ENCODE assay signal across 8 mouse cellular contexts in genomic region chr15:89076156-89076731, GRCm38 (mm10). TPM values are rescaled to one million over a fixed set of nuclear protein-coding genes. Genes with fewer than 3 reads are reported as not detected.
A peak's percentile ranks its signal among the peaks of the same experiment; 100 is the strongest.
DNase-seq lines count a peak whose midpoint lies in the region; ATAC-seq and TF ChIP-seq lines count a peak whose summit lies in the region.

No protein-coding gene starts in this region.

- peak overlapping the region; percentile 89 for H3K27ac ChIP-seq in kidney, adult 2 months (ENCODE audit: insufficient read depth, low read depth, low read length)
- H3K27ac ChIP-seq in lung, embryonic 14.5 days (ENCODE audit: low read depth), result peak overlapping the region; percentile 88
- no peak overlapping the region; the same call in 1 of the 2 replicates for H3K27ac ChIP-seq in olfactory bulb, adult 2 months (ENCODE audit: insufficient read depth, low read depth, low read length)

- peak overlapping the region; percentile 97 for H3K4me3 ChIP-seq in kidney, adult 2 months (ENCODE audit: insufficient read depth, low read depth, low read length)
- peak overlapping the region; percentile 78 for H3K4me3 ChIP-seq in lung, embryonic 14.5 days (ENCODE audit: low read depth, low read length)
- H3K4me3 ChIP-seq in olfactory bulb, adult 2 months (ENCODE audit: insufficient read depth, low read depth, low read length), result peak overlapping the region; percentile 76

- peak; percentile 86 for DNase-seq in 3134 (ENCODE audit: extremely low read depth, insufficient read length, low spot score)
- DNase-seq in adipocyte (ENCODE audit: low spot score), result peak; percentile 54
- DNase-seq in embryo, embryonic 11 days, result peak; percentile 62
- peak; percentile 35 for DNase-seq in heart, adult 8-10 months (ENCODE audit: low spot score)
- DNase-seq in kidney, adult 2 months, result peak; percentile 63
- DNase-seq in lung, embryonic 14.5 days, result peak; percentile 56
- peak; percentile 67 for DNase-seq in thymus, postnatal 4 days

- H3K4me1 ChIP-seq in kidney, adult 2 months (ENCODE audit: control insufficient read depth, insufficient read depth, low read length), result peaks cover 13% of the 10 kb centered on the region
- H3K4me1 ChIP-seq in lung, embryonic 14.5 days (ENCODE audit: insufficient read depth), result 0 out of 2 replicates have a peak, but pooled peaks cover 5% of the 10 kb centered on the region
- peaks cover 24% of the 10 kb centered on the region for H3K4me1 ChIP-seq in olfactory bulb, adult 2 months (ENCODE audit: control insufficient read depth, insufficient read depth, low read length)

- TF ChIP-seq POLR2A in kidney, adult 2 months (IDR thresholded peaks at IDR 0.05; ENCODE audit: low read depth, low read length), result no peak
- TF ChIP-seq POLR2A in olfactory bulb, adult 2 months (IDR thresholded peaks at IDR 0.05; ENCODE audit: insufficient read depth, low read depth, low read length), result no peak

- no peaks in the 10 kb centered on the region for H3K9me3 ChIP-seq in lung, embryonic 14.5 days (ENCODE audit: low read depth, low read length)

- H3K4me2 ChIP-seq in lung, embryonic 14.5 days, result peak overlapping the region; percentile 73

- H3K36me3 ChIP-seq in kidney, adult 2 months (ENCODE audit: control insufficient read depth, insufficient read depth, low read length), result no peaks in the 10 kb centered on the region
- H3K36me3 ChIP-seq in lung, embryonic 14.5 days (ENCODE audit: insufficient read depth), result peaks cover 15% of the 10 kb centered on the region

- TF ChIP-seq CTCF in kidney, adult 2 months (conservative IDR thresholded peaks at IDR 0.05; ENCODE audit: insufficient read depth, insufficient read length, low read depth, low read length), result no peak
- no peak for TF ChIP-seq CTCF in lung, embryonic 14.5 days (IDR thresholded peaks at IDR 0.05; ENCODE audit: low read depth)
- no peak for TF ChIP-seq CTCF in olfactory bulb, adult 2 months (IDR thresholded peaks at IDR 0.05; ENCODE audit: insufficient read depth, low read depth, low read length)

- WGBS in kidney, adult 2 months, result under 1% methylated on average over 39 of the region's 39 CpGs
- WGBS in lung, embryonic 14.5 days, result under 1% methylated on average over 27 of the region's 39 CpGs
- under 1% methylated on average over 39 of the region's 39 CpGs for WGBS in olfactory bulb, adult 2 months

- H3K27me3 ChIP-seq in kidney, adult 2 months (replicated peaks; ENCODE audit: control insufficient read depth, insufficient read depth, low read length), result no peaks in the 10 kb centered on the region
- no peaks in the 10 kb centered on the region for H3K27me3 ChIP-seq in lung, embryonic 14.5 days (ENCODE audit: insufficient read depth, low read length)

- peak; percentile 62 for ATAC-seq in lung, embryonic 14.5 days (ENCODE audit: insufficient read depth)

- H3K9ac ChIP-seq in lung, embryonic 14.5 days, result peak overlapping the region; percentile 81

RNA-seq across cellular contexts. Expression of gene Trabd, which starts 1.3 kb away (rescaled TPM):
- total RNA-seq in heart, adult 8-10 months (2022), result 10 to 100 TPM; 43.9 to 51.4 (median 45.4) TPM
- polyA plus RNA-seq in kidney, adult 2 months (2012; rRNA removed), result 47.2 and 51.0 TPM in 2 replicates
- polyA plus RNA-seq in lung, embryonic 14.5 days (2014; fragmentation: Nextera tagmentation; extraction: Ambion mirVana), result 48.6 and 51.6 TPM in 2 replicates
- polyA plus RNA-seq in olfactory bulb, adult 2 months (2012; ENCODE audit: insufficient read depth, insufficient read length, low replicate concordance, missing spikeins), result not detected in 2 replicates

RNA-seq across cellular contexts. Expression of gene Selenoo, which starts 12.6 kb away (rescaled TPM):
- 10 to 100 TPM; 15.0 to 16.6 (median 15.8) TPM for total RNA-seq in heart, adult 8-10 months (2022)
- 55.9 and 68.7 TPM in 2 replicates for polyA plus RNA-seq in kidney, adult 2 months (2012; rRNA removed)
- 18.7 and 21.5 TPM in 2 replicates for polyA plus RNA-seq in lung, embryonic 14.5 days (2014; fragmentation: Nextera tagmentation; extraction: Ambion mirVana)
- polyA plus RNA-seq in olfactory bulb, adult 2 months (2012; ENCODE audit: insufficient read depth, insufficient read length, low replicate concordance, missing spikeins), result not detected in 2 replicates

RNA-seq across cellular contexts. Expression of gene Panx2, which starts 16.7 kb away (rescaled TPM):
- total RNA-seq in heart, adult 8-10 months (2022), result 1 to 10 TPM; 1.1 to 2.1 (median 1.7) TPM
- 0.08 and 0.19 TPM in 2 replicates for polyA plus RNA-seq in kidney, adult 2 months (2012; rRNA removed)
- polyA plus RNA-seq in lung, embryonic 14.5 days (2014; fragmentation: Nextera tagmentation; extraction: Ambion mirVana), result 0.22 and 0.34 TPM in 2 replicates
- polyA plus RNA-seq in olfactory bulb, adult 2 months (2012; ENCODE audit: insufficient read depth, insufficient read length, low replicate concordance, missing spikeins), result not detected in 2 replicates

RNA-seq across cellular contexts. Expression of gene Tubgcp6, which starts 46.7 kb away (rescaled TPM):
- 10 to 100 TPM in 1 of 4 experiments, 1 to 10 TPM in 3; 8.2 to 11.6 (median 9.0) TPM for total RNA-seq in heart, adult 8-10 months (2022)
- polyA plus RNA-seq in kidney, adult 2 months (2012; rRNA removed), result 17.2 and 24.4 TPM in 2 replicates
- polyA plus RNA-seq in lung, embryonic 14.5 days (2014; fragmentation: Nextera tagmentation; extraction: Ambion mirVana), result 18.4 and 19.8 TPM in 2 replicates
- 77.8 TPM in 1 of 2 replicates, not detected in the other for polyA plus RNA-seq in olfactory bulb, adult 2 months (2012; ENCODE audit: insufficient read depth, insufficient read length, low replicate concordance, missing spikeins)

RNA-seq across cellular contexts. Expression of gene Hdac10, which starts 52.3 kb away (rescaled TPM):
- 1 to 10 TPM; 5.8 to 9.5 (median 6.9) TPM for total RNA-seq in heart, adult 8-10 months (2022)
- 26.5 and 27.7 TPM in 2 replicates for polyA plus RNA-seq in kidney, adult 2 months (2012; rRNA removed)
- 18.8 and 19.7 TPM in 2 replicates for polyA plus RNA-seq in lung, embryonic 14.5 days (2014; fragmentation: Nextera tagmentation; extraction: Ambion mirVana)
- not detected in 2 replicates for polyA plus RNA-seq in olfactory bulb, adult 2 months (2012; ENCODE audit: insufficient read depth, insufficient read length, low replicate concordance, missing spikeins)

Comparison
In these comparisons a context has a peak if more than half of its experiments do, and no peak if none do; other contexts are left out.
1. DNase-seq: peak in every context shown above with its lines; median percentile 86 in 3134; 67 in thymus, postnatal 4 days; 63 in kidney, adult 2 months; 62 in embryo, embryonic 11 days; 56 in lung, embryonic 14.5 days; 54 in adipocyte; 35 in heart, adult 8-10 months.